12 mouse cellular contexts compared by ENCODE assay signal in genomic region chr5:136965210-136965609, GRCm38 (mm10). TPM values are rescaled to one million over a fixed set of nuclear protein-coding genes. Genes with fewer than 3 reads are reported as not detected.
DNase-seq lines count a peak whose midpoint lies in the region; ATAC-seq and TF ChIP-seq lines count a peak whose summit lies in the region.
"Had no signal": no experiment of that assay in that cellular context is flagged by ENCODE, and none has a peak within 500 bp of the region (broad histone marks: within the 10 kb centered on the region; RNA-seq: fewer than 3 reads in every experiment).

No protein-coding gene starts in this region.

- no peaks in the 10 kb centered on the region for H3K9me3 ChIP-seq in lung, embryonic 16.5 days (ENCODE audit: control insufficient read depth, low read length)
- H3K9me3 ChIP-seq in stomach, embryonic 14.5 days (ENCODE audit: control insufficient read depth, low read depth, low read length) = no peaks in the 10 kb centered on the region
- H3K9me3 ChIP-seq: limb, embryonic 13.5 days; midbrain, embryonic 13.5 days had no signal

- H3K27ac ChIP-seq in heart, adult 2 months = peak overlapping the region; percentile 88
- H3K27ac ChIP-seq in lung, embryonic 16.5 days (ENCODE audit: low read length) = peak overlapping the region; percentile 89; the same call in 1 of the 2 replicates
- peak overlapping the region; percentile 71; the same call in 1 of the 2 replicates for H3K27ac ChIP-seq in stomach, embryonic 14.5 days (ENCODE audit: low read length)
- H3K27ac ChIP-seq: midbrain, embryonic 13.5 days had no signal

- TF ChIP-seq CTCF in heart, adult 2 months (IDR thresholded peaks at IDR 0.05) = no peak

- intact Hi-C loops in heart, adult 2 months (cut with DNase I) = loop anchor here (10.0 kb wide), 1 partner anchor 380 kb away; no protein-coding TSS in a partner anchor

- H3K79me2 ChIP-seq in heart, adult 2 months (replicated peaks; ENCODE audit: control insufficient read depth, insufficient read depth, low read length) = no peaks in the 10 kb centered on the region

- no peak overlapping the region for H3K4me3 ChIP-seq in heart, adult 2 months
- no peak overlapping the region for H3K4me3 ChIP-seq in lung, embryonic 16.5 days (ENCODE audit: low read length)
- H3K4me3 ChIP-seq in stomach, embryonic 14.5 days (ENCODE audit: low read depth, low read length) = no peak overlapping the region
- H3K4me3 ChIP-seq: layer of hippocampus, adult 2 months; limb, embryonic 13.5 days; midbrain, embryonic 13.5 days had no signal

- DNase-seq in heart, adult 2 months = no peak
- no peak for DNase-seq in heart, adult 9 months (ENCODE audit: low spot score in 2 of 2)
- DNase-seq in lung, postnatal 10 days = no peak
- peak; percentile 91 for DNase-seq in liver
- DNase-seq in thymus, postnatal 0 days (ENCODE audit: low spot score) = no peak
- no peak for DNase-seq in frontal cortex, postnatal 14 days (ENCODE audit: low spot score in 2 of 2)

- TF ChIP-seq POLR2A in heart, adult 2 months (IDR thresholded peaks at IDR 0.05; ENCODE audit: insufficient read depth, low read depth, low read length) = no peak

- H3K27me3 ChIP-seq in heart, adult 2 months (ENCODE audit: control insufficient read depth, insufficient read depth, low read length) = no peaks in the 10 kb centered on the region
- H3K27me3 ChIP-seq in lung, embryonic 16.5 days (ENCODE audit: control insufficient read depth, insufficient read depth, low read depth, low read length) = no peaks in the 10 kb centered on the region
- H3K27me3 ChIP-seq in stomach, embryonic 14.5 days (ENCODE audit: control insufficient read depth, insufficient read depth, low read length) = no peaks in the 10 kb centered on the region
- H3K27me3 ChIP-seq: limb, embryonic 13.5 days; midbrain, embryonic 13.5 days had no signal

- no peak overlapping the region for H3K4me2 ChIP-seq in lung, embryonic 16.5 days (ENCODE audit: low read depth, low read length)
- H3K4me2 ChIP-seq in stomach, embryonic 14.5 days (replicated peaks; ENCODE audit: low read depth, low read length) = no peak overlapping the region
- H3K4me2 ChIP-seq: limb, embryonic 13.5 days; midbrain, embryonic 13.5 days had no signal

- peaks cover 5% of the 10 kb centered on the region; the same call in 1 of the 2 replicates for H3K36me3 ChIP-seq in heart, adult 2 months (ENCODE audit: control insufficient read depth, insufficient read depth, low read length)
- peaks cover 24% of the 10 kb centered on the region for H3K36me3 ChIP-seq in lung, embryonic 16.5 days (ENCODE audit: control insufficient read depth, insufficient read depth, low read length)
- peaks cover 22% of the 10 kb centered on the region; the same call in 1 of the 2 replicates for H3K36me3 ChIP-seq in stomach, embryonic 14.5 days (ENCODE audit: control insufficient read depth, insufficient read depth, low read length)

- no peak for ATAC-seq in lung, embryonic 16.5 days (ENCODE audit: low read depth)
- no peak for ATAC-seq in stomach, embryonic 14.5 days (ENCODE audit: insufficient number of reproducible peaks, insufficient read depth, low FRiP score, low read depth)
- ATAC-seq: forebrain, embryonic 14.5 days; midbrain, embryonic 13.5 days had no signal

- H3K4me1 ChIP-seq in heart, adult 2 months (ENCODE audit: control insufficient read depth, insufficient read depth, low read length) = peaks cover 22% of the 10 kb centered on the region
- peaks cover 29% of the 10 kb centered on the region for H3K4me1 ChIP-seq in lung, embryonic 16.5 days (replicated peaks; ENCODE audit: control insufficient read depth, insufficient read depth, low read length)
- peaks cover 32% of the 10 kb centered on the region for H3K4me1 ChIP-seq in stomach, embryonic 14.5 days (ENCODE audit: control insufficient read depth, insufficient read depth, low read length)

- no peak overlapping the region for H3K9ac ChIP-seq in heart, adult 2 months (ENCODE audit: low read depth, low read length)
- H3K9ac ChIP-seq in lung, embryonic 16.5 days (ENCODE audit: low read length) = no peak overlapping the region
- H3K9ac ChIP-seq in stomach, embryonic 14.5 days (replicated peaks; ENCODE audit: low read depth, low read length) = no peak overlapping the region
- H3K9ac ChIP-seq: limb, embryonic 13.5 days; midbrain, embryonic 13.5 days had no signal

- WGBS in heart, adult 2 months = 37% methylated on average over 9 of the region's 9 CpGs
- 75% methylated on average over 9 of the region's 9 CpGs for WGBS in lung, embryonic 16.5 days
- 75% methylated on average over 9 of the region's 9 CpGs for WGBS in stomach, embryonic 14.5 days

- TF ChIP-seq EP300 in heart, adult 2 months (IDR thresholded peaks at IDR 0.05; ENCODE audit: insufficient read depth, low read depth, low read length) = no peak

RNA-seq across cellular contexts. Expression of gene Cldn15, which starts 1.2 kb away (rescaled TPM):
- 1 to 10 TPM; 7.3 to 8.7 TPM for total RNA-seq in heart, adult 2 months (2021)
- polyA plus RNA-seq in heart, adult 2 months (2012; rRNA removed) = 13.3 and 15.1 TPM in 2 replicates
- 5.1 and 6.2 TPM in 2 replicates for polyA plus RNA-seq in lung, embryonic 16.5 days (2015; fragmentation: Nextera tagmentation; extraction: Ambion mirVana)
- polyA plus RNA-seq in stomach, embryonic 14.5 days (2014; fragmentation: Nextera tagmentation; extraction: Ambion mirVana) = 6.7 TPM in 2 replicates
- polyA plus RNA-seq in thymus, postnatal 0 days (2015; fragmentation: Nextera tagmentation; extraction: Ambion mirVana) = 1.2 and 2.2 TPM in 2 replicates
- polyA plus RNA-seq: forebrain, embryonic 14.5 days had no signal

RNA-seq across cellular contexts. Expression of gene Fis1, which starts 12.1 kb away (rescaled TPM):
- 100 to 1,000 TPM; 176 to 197 TPM for total RNA-seq in heart, adult 2 months (2021)
- 150 and 152 TPM in 2 replicates for polyA plus RNA-seq in heart, adult 2 months (2012; rRNA removed)
- 286 and 300 TPM in 2 replicates for polyA plus RNA-seq in lung, embryonic 16.5 days (2015; fragmentation: Nextera tagmentation; extraction: Ambion mirVana)
- polyA plus RNA-seq in stomach, embryonic 14.5 days (2014; fragmentation: Nextera tagmentation; extraction: Ambion mirVana) = 283 and 304 TPM in 2 replicates
- polyA plus RNA-seq in thymus, postnatal 0 days (2015; fragmentation: Nextera tagmentation; extraction: Ambion mirVana) = 298 and 312 TPM in 2 replicates

RNA-seq across cellular contexts. Expression of gene Plod3, which starts 21.6 kb away (rescaled TPM):
- total RNA-seq in heart, adult 2 months (2021) = 10 to 100 TPM; 32.0 to 37.1 TPM
- 30.3 and 30.8 TPM in 2 replicates for polyA plus RNA-seq in heart, adult 2 months (2012; rRNA removed)
- 56.1 and 63.0 TPM in 2 replicates for polyA plus RNA-seq in lung, embryonic 16.5 days (2015; fragmentation: Nextera tagmentation; extraction: Ambion mirVana)
- 40.1 and 41.5 TPM in 2 replicates for polyA plus RNA-seq in stomach, embryonic 14.5 days (2014; fragmentation: Nextera tagmentation; extraction: Ambion mirVana)
- polyA plus RNA-seq in thymus, postnatal 0 days (2015; fragmentation: Nextera tagmentation; extraction: Ambion mirVana) = 9.4 and 9.9 TPM in 2 replicates

RNA-seq across cellular contexts. Expression of gene Znhit1, which starts 22.6 kb away (rescaled TPM):
- 10 to 100 TPM; 65.5 to 70.1 TPM for total RNA-seq in heart, adult 2 months (2021)
- 53.6 and 58.4 TPM in 2 replicates for polyA plus RNA-seq in heart, adult 2 months (2012; rRNA removed)
- 113 and 115 TPM in 2 replicates for polyA plus RNA-seq in lung, embryonic 16.5 days (2015; fragmentation: Nextera tagmentation; extraction: Ambion mirVana)
- 101 and 108 TPM in 2 replicates for polyA plus RNA-seq in stomach, embryonic 14.5 days (2014; fragmentation: Nextera tagmentation; extraction: Ambion mirVana)
- polyA plus RNA-seq in thymus, postnatal 0 days (2015; fragmentation: Nextera tagmentation; extraction: Ambion mirVana) = 66.8 and 72.3 TPM in 2 replicates

RNA-seq across cellular contexts. Expression of gene Ift22, which starts 57.3 kb away (rescaled TPM):
- total RNA-seq in heart, adult 2 months (2021) = 10 to 100 TPM in 1 of 2 experiments, 1 to 10 TPM in 1; 8.7 to 10.9 TPM
- 7.2 and 7.8 TPM in 2 replicates for polyA plus RNA-seq in heart, adult 2 months (2012; rRNA removed)
- polyA plus RNA-seq in lung, embryonic 16.5 days (2015; fragmentation: Nextera tagmentation; extraction: Ambion mirVana) = 92.8 and 93.7 TPM in 2 replicates
- polyA plus RNA-seq in stomach, embryonic 14.5 days (2014; fragmentation: Nextera tagmentation; extraction: Ambion mirVana) = 65.9 and 75.1 TPM in 2 replicates
- 36.7 and 40.5 TPM in 2 replicates for polyA plus RNA-seq in thymus, postnatal 0 days (2015; fragmentation: Nextera tagmentation; extraction: Ambion mirVana)
